Mouse (Mus musculus): ENCODE data around the gene Nr1d1. TPM values are rescaled to one million over a fixed set of nuclear protein-coding genes. Genes with fewer than 3 reads are reported as not detected.
"Not testable (repeated sequence)": the region's sequence is repeated elsewhere in the genome, so short reads cannot be mapped to it uniquely, and the experiment has no call there.

Nr1d1 gene
- total RNA-seq, 4 experiments from 2014 or later: 86.6 to 99.6 (median 92.7) TPM

DNA sequence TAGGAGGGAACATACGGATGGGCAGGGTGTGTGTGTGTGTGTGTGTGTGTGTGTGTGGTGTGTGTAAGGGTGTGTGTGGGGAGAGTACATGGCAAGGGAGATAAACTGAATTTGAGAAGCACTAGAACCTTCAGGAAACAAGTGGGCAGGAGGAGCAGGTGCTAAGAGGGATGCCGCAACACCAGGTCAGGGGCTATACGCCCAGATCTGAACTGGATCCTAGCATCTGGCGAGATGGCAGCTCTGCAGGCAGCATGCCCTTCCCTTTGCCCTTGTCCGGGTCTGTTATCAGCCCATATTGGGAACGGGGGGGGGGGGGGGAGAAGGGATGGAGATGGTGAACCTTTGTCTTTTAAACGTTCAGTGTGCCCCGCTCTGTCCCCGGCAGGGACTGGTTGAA is 36.2 kb downstream of the Nr1d1 start:
- no peak for DNase-seq (ENCODE audit: low spot score in 2 of 2)

DNA sequence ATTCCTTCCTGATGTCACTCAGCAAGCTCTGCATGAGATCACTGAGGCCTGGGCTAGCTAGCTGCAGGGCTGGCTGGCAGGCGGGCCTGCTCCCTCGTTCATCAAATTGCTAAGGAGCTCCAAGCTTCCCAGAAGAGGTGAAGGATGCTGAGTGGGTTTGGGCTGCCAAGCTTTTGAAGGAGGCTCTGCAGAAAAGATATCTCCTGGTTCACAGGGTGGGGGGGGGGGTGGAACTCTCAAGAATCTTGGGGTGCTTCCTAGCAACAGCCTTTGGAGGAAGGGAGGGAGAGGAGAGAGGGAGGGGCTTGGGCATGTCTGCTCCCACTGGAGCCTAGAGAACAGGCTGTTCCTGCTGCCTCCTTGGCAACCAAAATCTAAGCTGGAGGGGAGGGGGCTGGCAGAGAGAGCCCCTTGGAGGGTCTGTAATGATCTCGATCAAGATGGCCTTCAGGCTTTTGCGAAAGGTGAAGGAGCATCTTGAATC is 36.7 kb downstream of the Nr1d1 start:
- peak in 1 of 2 experiments; percentile 48 for DNase-seq (ENCODE audit: low spot score in 2 of 2)

DNA sequence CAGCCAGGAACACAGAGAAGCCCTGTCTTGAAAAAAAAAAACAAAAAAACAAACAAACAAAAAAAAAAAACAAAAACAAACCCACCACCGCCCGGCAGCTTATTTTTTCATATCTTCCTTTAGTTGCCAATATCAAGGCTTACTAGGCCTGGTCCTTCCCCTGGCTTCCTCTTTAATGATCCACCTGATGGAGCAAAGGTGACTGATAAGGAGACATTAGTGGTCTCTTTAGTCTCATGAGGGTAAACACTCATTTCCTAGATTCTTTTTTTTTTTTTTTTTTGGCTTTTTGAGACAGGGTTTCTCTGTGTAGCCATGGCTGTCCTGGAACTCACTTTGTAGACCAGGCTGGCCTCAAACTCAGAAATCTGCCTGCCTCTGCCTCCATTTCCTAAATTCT is 37.9 kb downstream of the Nr1d1 start:
- not testable (repeated sequence) for DNase-seq (ENCODE audit: low spot score in 2 of 2)

DNA sequence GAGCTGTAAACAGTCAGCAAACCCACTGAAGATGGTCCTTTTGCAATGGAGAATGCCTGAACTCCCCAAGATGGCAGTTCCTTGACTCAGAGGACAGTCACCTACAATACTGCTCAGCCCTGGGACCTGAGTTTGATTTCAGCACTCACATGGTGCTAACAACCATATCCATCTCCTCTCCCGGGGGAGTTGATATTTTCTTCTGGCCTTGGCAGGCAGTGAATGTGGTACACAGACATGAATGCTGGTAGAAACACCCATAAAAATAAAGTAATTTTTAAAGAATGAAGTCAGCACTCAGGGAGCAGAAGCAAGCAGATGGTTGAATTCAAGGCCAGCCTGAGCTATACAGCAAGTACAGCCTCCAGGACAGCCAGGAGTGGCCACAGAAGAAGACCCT is 39.0 kb downstream of the Nr1d1 start:
- no peak for DNase-seq (ENCODE audit: low spot score in 2 of 2)

DNA sequence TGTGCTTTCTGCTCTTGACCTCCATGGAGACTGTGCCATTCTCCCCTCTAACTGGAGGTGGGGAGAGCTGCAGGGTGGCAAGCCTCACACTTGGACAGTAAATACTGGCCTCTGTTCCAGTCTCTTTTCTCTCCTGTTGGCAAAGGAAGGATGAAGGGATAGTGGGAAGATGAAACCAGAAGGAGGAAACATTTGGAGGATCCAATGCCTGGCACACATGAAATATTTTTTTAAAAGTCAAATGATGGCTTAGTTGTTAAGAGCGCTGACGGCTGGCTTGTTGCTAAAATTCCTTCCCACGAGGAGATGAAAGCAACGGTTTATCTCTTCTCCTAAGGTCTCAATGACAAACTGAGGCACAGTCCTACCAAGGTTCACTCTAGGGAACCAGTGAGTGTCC is 40.0 kb downstream of the Nr1d1 start:
- DNase-seq (ENCODE audit: low spot score in 2 of 2): no peak

DNA sequence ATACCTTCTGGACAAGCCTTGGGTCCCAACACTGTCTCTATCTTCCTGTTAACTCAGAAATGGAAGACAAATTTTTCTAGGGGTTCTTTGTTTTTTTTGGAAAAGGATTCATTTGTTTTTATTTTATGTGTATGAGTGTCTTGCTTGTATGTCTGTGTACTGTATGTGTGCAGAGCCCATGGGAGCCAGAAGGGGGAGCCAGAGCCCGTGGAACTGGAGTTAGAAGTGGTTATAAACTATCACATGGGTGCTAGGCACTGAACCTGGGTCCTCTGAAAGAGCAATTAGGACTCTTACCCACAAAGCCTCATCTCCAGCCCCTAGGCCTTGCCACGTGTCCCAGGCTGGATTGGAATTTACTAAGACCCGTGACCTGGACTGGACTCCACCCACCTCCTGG is 41.1 kb downstream of the Nr1d1 start:
- DNase-seq (ENCODE audit: low spot score in 2 of 2): no peak

DNA sequence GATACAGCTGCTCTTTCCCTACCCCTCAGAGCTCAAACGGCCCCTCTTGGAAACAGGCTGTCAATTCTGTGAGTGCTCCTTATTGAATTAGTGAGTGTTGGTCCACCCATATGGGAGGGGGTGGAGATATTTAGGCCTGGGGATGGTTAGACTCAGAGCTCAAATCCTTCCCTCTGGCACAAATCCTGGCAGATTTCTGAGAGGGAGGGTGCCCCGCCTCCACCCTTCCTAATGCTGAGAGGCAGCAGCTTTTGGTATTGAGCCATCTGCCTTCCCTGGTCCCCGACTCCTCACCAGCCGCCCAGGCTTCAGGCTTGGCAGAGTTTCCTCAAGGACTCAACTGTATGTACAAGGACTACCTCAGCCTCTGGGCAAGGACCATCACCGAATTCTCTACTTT is 44.0 kb downstream of the Nr1d1 start:
- DNase-seq (ENCODE audit: low spot score in 2 of 2): peak; percentile 83 to 89

DNA sequence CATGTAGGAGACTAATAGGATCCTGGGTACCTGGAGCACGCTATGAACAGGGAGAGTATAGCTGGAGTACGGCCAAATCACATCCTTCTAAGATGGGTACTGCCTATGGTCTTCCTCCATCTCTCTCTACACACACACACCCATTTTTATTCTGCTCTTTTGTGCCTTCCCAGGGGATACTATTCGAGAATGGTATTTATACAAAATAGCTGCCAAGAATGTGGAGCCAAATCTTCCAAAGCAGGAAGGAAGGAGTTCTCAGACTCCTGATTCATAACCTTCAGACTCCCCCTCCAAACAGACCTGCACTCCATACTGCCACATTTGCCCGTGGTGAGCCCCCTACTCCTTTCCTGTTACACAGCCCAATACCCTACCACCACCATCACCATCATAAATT is 44.4 kb downstream of the Nr1d1 start:
- no peak for DNase-seq (ENCODE audit: low spot score in 2 of 2)

DNA sequence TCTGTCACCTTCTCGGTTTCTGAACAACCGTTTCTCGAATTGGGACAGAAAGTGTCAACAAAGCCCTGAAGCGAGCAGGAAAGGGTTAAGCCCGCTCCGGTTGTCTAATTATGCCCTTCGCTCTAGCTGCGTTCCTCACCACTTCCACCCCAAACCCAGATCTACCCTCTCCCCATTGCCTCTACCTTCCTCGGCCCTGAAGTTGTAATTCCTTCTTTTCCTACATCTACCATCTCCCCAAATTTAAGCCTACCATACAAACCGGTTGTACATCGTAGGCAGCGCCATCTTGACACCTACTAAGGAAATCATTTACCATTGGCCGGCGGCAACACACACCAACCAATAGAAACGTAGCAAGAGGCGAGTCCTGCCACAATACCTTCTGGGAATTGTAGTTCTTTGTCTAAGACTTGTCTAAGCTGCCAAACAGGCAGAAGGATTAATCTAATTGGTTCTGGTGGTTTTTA is 46.0 kb downstream of the Nr1d1 start, which contains the start of gene Med24:
Gene Med24 (minus strand): TSS at position 317 of the 470 bp plus-strand sequence.
- DNase-seq (ENCODE audit: low spot score in 2 of 2): peak; percentile 90 to 93

DNA sequence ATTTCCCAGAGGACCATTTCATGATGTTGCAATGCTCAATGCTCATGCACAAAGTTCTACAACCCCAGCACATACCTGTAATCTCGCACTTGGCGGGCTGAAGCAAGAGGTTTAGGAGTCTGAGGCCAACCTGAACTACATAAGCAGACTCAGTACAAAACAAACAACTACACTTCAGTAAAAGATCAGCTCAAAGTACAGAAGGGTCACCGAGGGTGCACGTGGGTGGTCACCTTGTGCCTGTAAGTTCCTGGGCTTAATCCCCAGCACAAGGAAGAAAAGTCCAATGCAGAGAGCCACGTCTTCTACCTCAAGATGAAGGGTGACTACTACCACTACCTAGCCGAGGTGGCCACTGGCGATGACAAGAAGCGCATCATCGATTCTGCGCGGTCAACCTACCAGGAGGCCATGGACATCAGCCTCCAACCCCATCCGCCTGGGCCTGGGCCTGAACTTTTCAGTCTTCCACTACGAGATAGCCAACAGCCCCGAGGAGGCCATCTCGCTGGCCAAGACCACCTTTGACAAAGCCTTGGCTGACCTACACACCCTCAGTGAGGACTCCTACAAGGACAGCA is 49.1 kb downstream of the Nr1d1 start:
- DNase-seq (ENCODE audit: low spot score in 2 of 2): no peak

DNA sequence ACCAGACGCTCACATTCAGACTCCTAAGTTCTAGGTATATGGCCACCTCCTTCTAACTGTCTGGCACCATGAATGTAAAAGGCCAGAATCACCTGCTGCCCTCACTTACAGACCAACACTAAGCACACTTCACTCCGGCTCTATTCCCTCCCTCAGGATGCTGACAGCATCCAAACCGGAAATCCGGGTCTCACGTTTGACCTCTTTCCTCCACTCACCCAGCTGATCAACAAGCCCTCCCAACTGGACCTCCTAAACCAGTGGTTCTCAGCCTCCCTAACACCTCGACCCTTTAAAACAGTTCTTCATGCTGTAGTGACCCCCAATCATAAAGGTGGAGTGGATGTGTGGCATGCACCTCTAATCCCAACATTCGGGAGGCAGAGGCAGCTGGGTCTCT is 52.0 kb downstream of the Nr1d1 start:
- no peak for DNase-seq (ENCODE audit: low spot score in 2 of 2)

DNA sequence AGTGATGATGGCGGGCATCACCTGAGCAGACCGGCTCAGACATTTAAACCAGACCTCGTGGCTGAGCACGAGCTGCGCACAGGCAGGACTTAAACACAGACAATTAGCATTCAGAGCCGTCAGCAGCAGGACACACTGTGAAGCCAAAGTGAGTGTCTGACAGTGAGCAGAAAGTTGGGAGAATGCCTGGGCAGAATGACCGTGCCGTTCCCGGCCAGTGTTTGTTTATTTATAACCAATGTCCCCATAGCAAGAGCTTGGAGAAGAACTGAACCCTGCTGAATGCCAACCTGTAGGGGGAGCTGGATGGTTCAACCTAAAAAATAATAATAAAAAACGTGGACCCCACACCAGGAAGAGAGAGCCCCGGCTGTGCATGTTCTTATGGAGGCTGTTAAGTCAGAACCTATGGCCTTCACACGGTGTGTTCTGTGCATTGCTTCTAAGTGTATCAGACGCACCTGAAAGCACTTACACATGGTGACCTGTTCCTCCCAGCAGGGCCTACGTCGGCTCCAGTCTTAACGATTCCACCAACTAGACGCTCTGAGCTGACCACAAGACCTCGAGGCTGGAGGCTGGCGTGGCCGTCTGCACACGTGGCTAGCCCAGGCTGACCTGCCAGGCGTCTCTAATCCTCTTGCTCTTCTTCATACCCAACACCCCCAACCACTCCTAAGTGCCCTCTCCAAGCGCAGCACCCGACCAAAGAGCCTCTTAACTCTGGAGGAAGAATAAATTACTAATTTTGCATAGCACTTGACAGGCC is 53.5 kb downstream of the Nr1d1 start:
- DNase-seq (ENCODE audit: low spot score in 2 of 2): peak in 1 of 2 experiments; percentile 76

DNA sequence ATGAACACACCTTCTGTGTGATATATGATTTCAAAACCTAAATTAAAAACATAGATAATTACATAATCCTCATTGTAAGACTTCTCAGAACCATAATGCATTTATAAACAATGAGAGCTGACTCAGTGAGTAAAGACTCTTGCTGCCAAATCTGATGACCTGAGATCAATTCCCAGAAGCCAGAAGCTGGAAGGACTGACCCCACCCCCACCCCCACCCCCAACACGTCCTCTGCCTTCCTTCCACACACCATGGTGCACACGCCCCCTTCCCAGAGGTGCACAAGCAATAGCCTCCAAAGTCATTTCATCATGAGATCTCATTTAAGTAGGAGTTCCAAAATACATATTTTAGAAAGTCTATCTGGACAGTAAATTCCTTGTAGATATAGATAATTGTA is 54.4 kb downstream of the Nr1d1 start:
- no peak for DNase-seq (ENCODE audit: low spot score in 2 of 2)

Other genes with a start within 250 kb of the Nr1d1 start
- gene Ikzf3, start 229.3 kb downstream of the Nr1d1 start, total RNA-seq (2022): not detected
- gene Zpbp2, start 224.2 kb downstream of the Nr1d1 start, total RNA-seq (2022): under 1 TPM in 1 of 4 experiments, not detected in 3; 0.75 TPM
- gene Ormdl3, start 188.0 kb downstream of the Nr1d1 start, total RNA-seq (2022): 10 to 100 TPM; 43.4 to 57.6 (median 48.9) TPM
- gene Lrrc3c, start 177.0 kb downstream of the Nr1d1 start, total RNA-seq (2022): not detected
- 10 to 100 TPM; 12.1 to 20.0 (median 14.9) TPM for gene Gm12355, start 149.7 kb downstream of the Nr1d1 start, total RNA-seq (2022)
- under 1 TPM in 1 of 4 experiments, not detected in 3; 0.27 TPM for gene Gsdma3, start 149.0 kb downstream of the Nr1d1 start, total RNA-seq (2022)
- gene Gsdma2, start 128.6 kb downstream of the Nr1d1 start, total RNA-seq (2022): not detected
- under 1 TPM in 1 of 4 experiments, not detected in 3; 0.22 TPM for gene Gsdma, start 111.0 kb downstream of the Nr1d1 start, total RNA-seq (2022)
- gene Psmd3, start 92.8 kb downstream of the Nr1d1 start, total RNA-seq (2022): 100 to 1,000 TPM; 115 to 128 (median 124) TPM
- gene Csf3, start 74.1 kb downstream of the Nr1d1 start, total RNA-seq (2022): not detected
- 100 to 1,000 TPM; 118 to 162 (median 138) TPM for gene Med24, start 45.9 kb downstream of the Nr1d1 start, total RNA-seq (2022)
- 100 to 1,000 TPM; 919 to 985 (median 938) TPM for gene Thra, start 34.7 kb downstream of the Nr1d1 start, total RNA-seq (2022)
- gene Msl1, start 20.2 kb upstream of the Nr1d1 start, total RNA-seq (2022): 100 to 1,000 TPM; 140 to 201 (median 177) TPM
- 10 to 100 TPM; 50.5 to 64.9 (median 59.4) TPM for gene Casc3, start 29.6 kb upstream of the Nr1d1 start, total RNA-seq (2022)
- 100 to 1,000 TPM; 171 to 203 (median 197) TPM for gene Rapgefl1, start 61.5 kb upstream of the Nr1d1 start, total RNA-seq (2022)
- 10 to 100 TPM; 69.4 to 86.8 (median 80.7) TPM for gene Wipf2, start 88.3 kb upstream of the Nr1d1 start, total RNA-seq (2022)
- 1 to 10 TPM in 1 of 4 experiments, under 1 TPM in 3; 0.36 to 1.2 (median 0.44) TPM for gene Cdc6, start 132.5 kb upstream of the Nr1d1 start, total RNA-seq (2022)
- gene Rara, start 152.5 kb upstream of the Nr1d1 start, total RNA-seq (2022): 10 to 100 TPM; 17.3 to 20.2 (median 19.4) TPM
- gene Gjd3, start 207.7 kb upstream of the Nr1d1 start, total RNA-seq (2022): 1 to 10 TPM in 2 of 4 experiments, not detected in 2; 1.4 to 1.6 TPM
- 1 to 10 TPM in 2 of 4 experiments, under 1 TPM in 2; 0.62 to 2.4 (median 1.2) TPM for gene Top2a, start 248.9 kb upstream of the Nr1d1 start, total RNA-seq (2022)

Data from layer of hippocampus, adult 8-10 months (tissue).